Mouse (Mus musculus): ENCODE data around the gene Syndig1l.

The Syndig1l gene

GRCm38 (mm10) chr12:84671646-84672045, 27.0 kb downstream of the Syndig1l start:
- no peak for DNase-seq

GRCm38 (mm10) chr12:84670555-84670954, 28.1 kb downstream of the Syndig1l start:
- DNase-seq = no peak

GRCm38 (mm10) chr12:84653912-84654311, 44.7 kb downstream of the Syndig1l start:
- DNase-seq = peak; percentile 14

- no peak for DNase-seq
Observed at GRCm38 (mm10) chr12:84650234-84650633, 48.4 kb downstream of the Syndig1l start.

GRCm38 (mm10) chr12:84640654-84641053, 58.0 kb downstream of the Syndig1l start, which contains the start of gene Vrtn:
Gene Vrtn, plus strand, starts transcription at chr12:84641019.
- no peak for DNase-seq

- no peak for DNase-seq
Observed at GRCm38 (mm10) chr12:84640253-84640652, 58.4 kb downstream of the Syndig1l start.

GRCm38 (mm10) chr12:84631867-84632266, 66.8 kb downstream of the Syndig1l start:
- no peak for DNase-seq
